Mouse (Mus musculus) midbrain, embryonic 12.5 days (tissue): Measurements from ENCODE around the gene Decr2. TPM values are rescaled to one million over a fixed set of nuclear protein-coding genes. Genes with fewer than 3 reads are reported as not detected.
"Not testable (repeated sequence)": the region's sequence is repeated elsewhere in the genome, so short reads cannot be mapped to it uniquely, and the experiment has no call there.

Experiments used
- ATAC-seq: fragments of 200-750 bp; cut with Nextera tagmentation; 2 replicates; pipeline ENCODE4 v1.8.0; 2017; ENCODE audit warnings: low read depth, moderate TSS enrichment, moderate library complexity; ENCODE audit not compliant: low FRiP score
- H3K27ac ChIP-seq: fragments of 300-500 bp; sonication (generic); replicated peaks from 2 replicates; pipeline ENCODE4 v1.5.1; 2016; ENCODE audit warnings: mild to moderate bottlenecking
- H3K27me3 ChIP-seq: fragments of 300-500 bp; sonication (generic); 2 replicates; pipeline ENCODE4 v1.6.1; 2016; ENCODE audit warnings: mild to moderate bottlenecking
- H3K36me3 ChIP-seq: fragments of 300-500 bp; sonication (generic); 2 replicates; pipeline ENCODE4 v1.6.1; 2016
- H3K4me1 ChIP-seq: fragments of 300-500 bp; sonication (generic); 2 replicates; pipeline ENCODE4 v1.6.1; 2016
- H3K4me2 ChIP-seq: fragments of 300-500 bp; sonication (generic); replicated peaks from 2 replicates; pipeline ENCODE4 v1.6.1; 2016; ENCODE audit warnings: mild to moderate bottlenecking, moderate library complexity
- H3K4me3 ChIP-seq: fragments of 300-500 bp; sonication (generic); 2 replicates; pipeline ENCODE4 v1.5.1; 2016; ENCODE audit warnings: mild to moderate bottlenecking
- H3K9ac ChIP-seq: fragments of 300-500 bp; sonication (generic); replicated peaks from 2 replicates; pipeline ENCODE4 v1.6.1; 2016; ENCODE audit warnings: mild to moderate bottlenecking, moderate library complexity
- H3K9me3 ChIP-seq: fragments of 300-500 bp; sonication (generic); 2 replicates; pipeline ENCODE4 v1.6.1; 2016; ENCODE audit warnings: mild to moderate bottlenecking
- WGBS: fragments of 180-500 bp; shearing (Covaris S2); methylation state at CpG from one replicate; pipeline ENCODE4 v1.1.7; 2016; 5-methylcytosine and 5-hydroxymethylcytosine counted together
- polyA plus RNA-seq: library from polyadenylated mRNA; unstranded; fragments of >200 nt; fragmentation: Nextera tagmentation; extraction: Ambion mirVana; gene quantifications from 2 replicates; pipeline ENCODE4 v1.2.1, GENCODE M21; 2016

The Decr2 gene
- polyA plus RNA-seq, 1 experiment from 2014 or later, result 27.7 TPM

DNA sequence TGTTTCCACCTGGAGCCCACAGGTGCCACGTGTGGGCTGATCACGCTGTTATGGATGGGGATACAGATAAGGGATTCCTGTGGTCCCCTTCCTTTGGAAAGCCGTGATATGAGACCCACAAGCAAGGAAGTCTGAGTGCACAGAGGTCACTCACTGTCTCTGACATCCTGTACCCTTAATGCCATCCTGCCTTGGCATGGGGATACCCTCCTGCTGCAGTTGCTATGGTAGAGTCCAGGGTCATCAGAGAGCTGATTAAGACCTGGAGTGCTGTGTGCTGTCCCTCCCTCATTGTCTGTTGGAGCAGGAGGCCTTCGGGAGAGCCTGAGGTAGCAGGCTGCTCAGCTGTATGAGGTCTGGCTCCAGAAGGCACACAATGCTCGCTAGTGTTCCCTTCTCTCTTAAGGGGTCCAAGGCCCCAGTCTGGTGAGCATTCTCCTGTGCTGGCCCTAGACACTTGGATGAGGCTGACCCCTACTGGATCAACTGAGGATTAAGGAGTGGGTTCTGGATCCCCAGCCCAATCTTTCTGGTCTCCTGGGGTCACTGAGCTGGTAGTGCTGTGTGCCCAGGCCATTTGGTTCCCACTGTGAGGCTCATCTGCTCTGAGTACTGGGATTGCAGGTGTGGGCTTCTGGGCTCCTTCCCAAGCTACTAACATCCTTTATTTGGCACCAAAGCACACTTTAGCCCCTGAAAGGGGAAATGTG lies 32.4 kb upstream of the Decr2 start:
- no peak overlapping the region for H3K4me3 ChIP-seq
- 0 out of 2 replicates have a peak, but pooled peaks have one; percentile 14 for ATAC-seq

GRCm38 (mm10) chr17:26119766-26120710 lies 29.9 kb upstream of the Decr2 start:
- H3K4me2 ChIP-seq, result no peak overlapping the region
- no peak overlapping the region for H3K27ac ChIP-seq
- ATAC-seq, result no peak; the same call in 1 of the 2 replicates
- H3K9me3 ChIP-seq, result no peaks in the 10 kb centered on the region
- H3K4me1 ChIP-seq, result peaks cover 17% of the 10 kb centered on the region
- H3K4me3 ChIP-seq, result no peak overlapping the region
- WGBS, result 49% methylated on average over 33 of the region's 33 CpGs
- H3K27me3 ChIP-seq, result peaks cover 61% of the 10 kb centered on the region
- no peak overlapping the region for H3K9ac ChIP-seq
- peaks cover 2% of the 10 kb centered on the region; the same call in 1 of the 2 replicates for H3K36me3 ChIP-seq

More for the DNA sequence above, 32.4 kb upstream of the Decr2 start:
- Histone ChIP-seq H3K4me1 (peaks cover 20% of the 10 kb centered on the region), H3K27me3 (peaks cover 50% of the 10 kb centered on the region), H3K9me3 (no peaks in the 10 kb centered on the region), H3K9ac (no peak overlapping the region), H3K4me2 (no peak overlapping the region), H3K36me3 (peaks cover 28% of the 10 kb centered on the region), H3K27ac (no peak overlapping the region)
- WGBS, result 61% methylated on average over 5 of the region's 5 CpGs

- H3K27ac ChIP-seq, result no peak overlapping the region
- no peak for ATAC-seq
- 87% methylated on average over 17 of the region's 17 CpGs for WGBS
- H3K4me3 ChIP-seq, result no peak overlapping the region
- peaks cover 12% of the 10 kb centered on the region for H3K4me1 ChIP-seq
- H3K9me3 ChIP-seq, result no peaks in the 10 kb centered on the region
- no peak overlapping the region for H3K9ac ChIP-seq
- H3K4me2 ChIP-seq, result no peak overlapping the region
- H3K27me3 ChIP-seq, result peaks cover 95% of the 10 kb centered on the region
- H3K36me3 ChIP-seq, result no peaks in the 10 kb centered on the region
Observed at GRCm38 (mm10) chr17:26116503-26117258, 26.5 kb upstream of the Decr2 start.

DNA sequence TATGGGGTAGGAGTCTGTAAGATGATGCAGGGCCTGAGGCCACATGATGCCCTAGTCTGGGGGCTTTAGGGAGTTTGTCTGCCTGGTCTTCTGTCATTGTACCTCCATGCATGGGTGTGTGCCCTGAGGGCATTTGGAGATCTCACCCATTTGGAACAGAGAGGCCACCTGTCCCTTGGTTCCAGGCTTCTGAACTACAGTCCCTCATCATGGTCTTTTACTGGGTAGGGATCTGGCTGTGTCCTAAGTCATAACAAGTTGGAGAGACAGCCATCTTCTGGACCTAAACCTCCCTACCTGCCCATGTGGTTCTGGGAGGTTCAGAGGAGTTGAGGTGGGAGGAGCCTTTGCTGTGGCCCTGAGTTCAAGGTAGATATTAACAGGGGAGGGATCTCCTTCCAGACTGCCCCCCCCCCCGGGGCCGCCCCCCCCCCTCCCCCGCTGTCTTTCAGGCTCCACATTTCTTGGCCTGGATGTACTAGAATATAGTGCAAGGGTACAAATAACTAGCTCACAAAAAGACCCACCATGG lies 25.9 kb upstream of the Decr2 start:
- Histone ChIP-seq H3K9ac (no peak overlapping the region), H3K27ac (no peak overlapping the region), H3K36me3 (no peaks in the 10 kb centered on the region), H3K4me1 (peaks cover 15% of the 10 kb centered on the region), H3K4me2 (no peak overlapping the region), H3K4me3 (no peak overlapping the region), H3K27me3 (peaks cover 97% of the 10 kb centered on the region), H3K9me3 (no peaks in the 10 kb centered on the region)
- ATAC-seq, result no peak
- 52% methylated on average over 3 of the region's 3 CpGs for WGBS

GRCm38 (mm10) chr17:26115205-26115898 lies 25.2 kb upstream of the Decr2 start:
- Histone ChIP-seq H3K9me3 (no peaks in the 10 kb centered on the region), H3K4me1 (peaks cover 21% of the 10 kb centered on the region), H3K27me3 (peaks cover 97% of the 10 kb centered on the region), H3K9ac (no peak overlapping the region), H3K4me3 (no peak overlapping the region), H3K36me3 (no peaks in the 10 kb centered on the region), H3K4me2 (no peak overlapping the region), H3K27ac (no peak overlapping the region)
- ATAC-seq, result no peak
- 85% methylated on average over 7 of the region's 7 CpGs for WGBS

- Histone ChIP-seq H3K4me1 (peaks cover 21% of the 10 kb centered on the region), H3K27me3 (peaks cover 95% of the 10 kb centered on the region)
- not testable (repeated sequence) for ATAC-seq, H3K4me2 ChIP-seq, H3K9ac ChIP-seq, H3K27ac ChIP-seq, H3K9me3 ChIP-seq, H3K36me3 ChIP-seq, H3K4me3 ChIP-seq
- WGBS, result 71% methylated on average over 7 of the region's 7 CpGs
Observed at GRCm38 (mm10) chr17:26114461-26114860, 24.3 kb upstream of the Decr2 start.

- WGBS, result 14% methylated on average over 8 of the region's 8 CpGs
- Histone ChIP-seq H3K9me3 (no peaks in the 10 kb centered on the region), H3K27me3 (peaks cover 92% of the 10 kb centered on the region), H3K4me3 (peak overlapping the region; percentile 88), H3K36me3 (no peaks in the 10 kb centered on the region), H3K4me2 (peak overlapping the region; percentile 97), H3K4me1 (peaks cover 21% of the 10 kb centered on the region), H3K27ac (no peak overlapping the region), H3K9ac (peak overlapping the region; percentile 85; the same call in 1 of the 2 replicates)
- no peak for ATAC-seq
Observed at GRCm38 (mm10) chr17:26114061-26114460, 23.9 kb upstream of the Decr2 start.

DNA sequence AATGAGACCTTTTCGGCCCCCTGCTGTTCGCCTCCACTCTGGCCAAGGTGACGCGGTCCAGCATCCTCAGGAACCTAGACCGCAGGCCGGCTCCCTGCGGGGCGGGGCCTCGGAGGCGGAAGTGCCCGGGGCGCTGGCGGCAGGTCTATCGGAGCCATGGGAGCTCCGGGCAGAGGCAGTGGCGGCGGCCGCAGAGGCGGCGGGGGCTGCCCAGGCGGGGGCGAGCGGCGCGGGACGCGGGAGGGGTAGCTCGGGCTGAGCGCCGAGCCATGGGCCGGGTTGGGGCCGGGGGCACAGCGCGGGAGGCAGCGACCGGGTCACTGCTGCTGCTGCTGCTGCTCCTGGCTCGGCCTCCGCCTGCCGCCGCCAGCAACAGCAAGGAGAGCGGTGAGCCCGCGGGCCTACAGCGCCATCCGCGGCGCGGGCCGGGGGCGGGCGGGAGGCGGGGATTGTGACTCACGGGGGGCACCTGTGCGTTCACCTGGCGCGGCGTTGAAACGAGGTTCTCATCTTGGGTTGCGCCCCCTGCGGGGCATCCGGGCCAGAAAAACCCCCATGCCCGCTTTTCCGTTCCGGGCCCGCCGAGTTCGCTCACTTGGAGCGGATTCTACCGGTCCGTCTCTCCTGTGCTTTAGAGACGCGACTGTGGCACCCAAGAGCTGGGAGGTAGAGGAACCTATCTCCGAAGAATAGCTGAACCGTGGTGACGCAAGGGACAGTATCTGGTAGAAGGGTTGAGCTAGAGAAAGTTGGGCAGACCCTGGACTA lies 23.2 kb upstream of the Decr2 start, which contains the start of gene Tmem8:
Tmem8 (plus strand) TSS at position 119 of the 768 bp plus-strand sequence.
- H3K36me3 ChIP-seq, result no peaks in the 10 kb centered on the region
- peak within 1 kb of the TSS; percentile 97 for H3K4me2 ChIP-seq
- ATAC-seq, result peak; percentile 74
- peak within 1 kb of the TSS; percentile 88 for H3K4me3 ChIP-seq
- peaks cover 21% of the 10 kb centered on the region for H3K4me1 ChIP-seq
- peaks cover 86% of the 10 kb centered on the region for H3K27me3 ChIP-seq
- H3K9me3 ChIP-seq, result no peaks in the 10 kb centered on the region
- under 1% methylated on average over 68 of the region's 75 CpGs for WGBS
- H3K9ac ChIP-seq, result peak within 1 kb of the TSS; percentile 85
- H3K27ac ChIP-seq, result 0 out of 2 replicates have a peak within 1 kb of the TSS, but pooled peaks have one; percentile 15

DNA sequence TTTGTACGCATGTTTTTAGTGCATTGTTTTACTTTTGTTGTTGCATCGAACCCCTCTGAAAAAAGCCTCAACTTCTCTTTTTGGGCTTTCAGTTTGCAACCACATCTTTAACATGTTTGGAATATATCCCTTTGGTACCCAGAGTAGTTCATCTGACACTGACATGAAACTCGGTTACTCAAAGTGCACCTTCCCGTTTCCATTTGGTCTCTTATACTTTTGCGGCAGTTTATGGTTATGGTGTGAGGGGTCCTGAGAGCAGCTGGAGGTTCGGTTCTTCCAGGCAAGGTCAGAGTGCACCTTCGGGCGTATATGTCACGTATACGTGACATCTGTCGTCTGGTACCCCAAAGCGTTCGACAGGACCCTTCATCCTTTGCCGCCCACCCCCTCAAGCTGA lies 22.6 kb upstream of the Decr2 start:
- peak overlapping the region; percentile 85 for H3K9ac ChIP-seq
- ATAC-seq, result no peak
- no peaks in the 10 kb centered on the region for H3K9me3 ChIP-seq
- H3K36me3 ChIP-seq, result no peaks in the 10 kb centered on the region
- H3K4me2 ChIP-seq, result peak overlapping the region; percentile 97
- WGBS, result 17% methylated on average over 14 of the region's 14 CpGs
- H3K27me3 ChIP-seq, result peaks cover 80% of the 10 kb centered on the region
- no peak overlapping the region for H3K27ac ChIP-seq
- peaks cover 21% of the 10 kb centered on the region for H3K4me1 ChIP-seq
- H3K4me3 ChIP-seq, result peak overlapping the region; percentile 88

DNA sequence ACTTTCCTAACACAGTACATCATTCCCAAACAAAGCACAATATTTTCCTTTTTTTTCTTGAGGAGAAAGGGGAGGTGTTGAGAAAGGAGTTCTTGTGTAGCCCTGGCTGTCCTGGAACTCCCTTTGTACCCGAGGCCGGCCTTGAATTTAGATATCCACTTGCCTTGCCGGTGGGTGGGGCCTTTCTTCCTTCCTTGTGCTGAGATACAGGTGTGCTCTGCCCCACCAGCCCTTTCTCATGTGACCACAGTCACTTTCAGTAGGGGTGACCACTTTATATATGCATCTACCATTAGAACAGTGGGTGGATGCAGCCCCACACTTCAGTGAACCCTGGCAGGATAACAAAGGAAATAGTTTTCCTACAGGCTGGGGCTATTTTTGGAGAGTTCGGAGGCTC lies 21.6 kb upstream of the Decr2 start:
- peaks cover 70% of the 10 kb centered on the region for H3K27me3 ChIP-seq

More for the DNA sequence above, 21.6 kb upstream of the Decr2 start:
- Histone ChIP-seq H3K9me3 (no peaks in the 10 kb centered on the region), H3K4me3 (no peak overlapping the region), H3K27ac (no peak overlapping the region), H3K9ac (no peak overlapping the region), H3K36me3 (no peaks in the 10 kb centered on the region), H3K4me2 (no peak overlapping the region), H3K4me1 (peaks cover 21% of the 10 kb centered on the region)
- 27% methylated on average over 4 of the region's 4 CpGs for WGBS
- no peak for ATAC-seq
